Mouse (Mus musculus) bone marrow macrophage, adult 2 months (primary cell): ENCODE results near the gene Catsperz. TPM values are rescaled to one million over a fixed set of nuclear protein-coding genes. Genes with fewer than 3 reads are reported as not detected.

Experiments used
- H3K27ac ChIP-seq: 2 replicates; pipeline ENCODE4 v1.5.1; 2012; ENCODE audit warnings: low read depth, low read length; ENCODE audit not compliant: insufficient read depth
- H3K4me1 ChIP-seq: 2 replicates; pipeline ENCODE4 v1.6.1; 2012; ENCODE audit warnings: low read length; ENCODE audit not compliant: control insufficient read depth, insufficient read depth
- H3K4me3 ChIP-seq: 2 replicates; pipeline ENCODE4 v1.5.1; 2012; ENCODE audit warnings: mild to moderate bottlenecking, low read length, moderate library complexity; ENCODE audit not compliant: insufficient read depth
- CTCF ChIP-seq: IDR thresholded peaks from 2 replicates; pipeline ENCODE4 v1.5.1; 2012; ENCODE audit warnings: low read depth, mild to moderate bottlenecking, low read length, moderate library complexity
- POLR2A ChIP-seq: IDR thresholded peaks from 2 replicates; pipeline ENCODE4 v1.6.1; 2012; ENCODE audit warnings: mild to moderate bottlenecking, low read depth, low read length, borderline replicate concordance
- polyA plus RNA-seq: library from polyadenylated mRNA; stranded (reverse); fragments of >200 nt; gene quantifications from 2 replicates; pipeline ENCODE4 v1.2.4, GENCODE M21; 2012; ENCODE audit not compliant: missing spikeins, insufficient read depth, insufficient read length

The Catsperz gene
- polyA plus RNA-seq, 1 experiment, result not detected

- TF ChIP-seq CTCF (no peak), POLR2A (no peak)
- peaks cover 6% of the 10 kb centered on the region for H3K4me1 ChIP-seq
These were observed 8.7 kb downstream of the Catsperz start for GRCm38 (mm10) chr19:6916496-6916895.

GRCm38 (mm10) chr19:6915276-6915675, 9.9 kb downstream of the Catsperz start:
- TF ChIP-seq CTCF (no peak), POLR2A (no peak)
- H3K4me1 ChIP-seq, result peaks cover 5% of the 10 kb centered on the region
- H3K4me3 ChIP-seq, result no peak overlapping the region
- H3K27ac ChIP-seq, result no peak overlapping the region

More at GRCm38 (mm10) chr19:6916496-6916895, 8.7 kb downstream of the Catsperz start:
- Histone ChIP-seq H3K27ac (no peak overlapping the region), H3K4me3 (no peak overlapping the region)

- no peak for TF ChIP-seq CTCF
- TF ChIP-seq POLR2A, result no peak
- H3K4me3 ChIP-seq, result no peak overlapping the region
- H3K27ac ChIP-seq, result no peak overlapping the region
- no peaks in the 10 kb centered on the region for H3K4me1 ChIP-seq
These were observed 10.6 kb downstream of the Catsperz start for GRCm38 (mm10) chr19:6914540-6914939.

GRCm38 (mm10) chr19:6913991-6914390, 11.2 kb downstream of the Catsperz start:
- H3K4me3 ChIP-seq, result no peak overlapping the region
- TF ChIP-seq CTCF (no peak), POLR2A (no peak)
- no peak overlapping the region for H3K27ac ChIP-seq
- no peaks in the 10 kb centered on the region for H3K4me1 ChIP-seq

- H3K4me3 ChIP-seq, result no peak overlapping the region
- no peak for TF ChIP-seq CTCF
- no peak for TF ChIP-seq POLR2A
- no peak overlapping the region for H3K27ac ChIP-seq
- H3K4me1 ChIP-seq, result peaks cover under 1% of the 10 kb centered on the region
These were observed 12.1 kb downstream of the Catsperz start for GRCm38 (mm10) chr19:6913036-6913435.

- Histone ChIP-seq H3K4me3 (no peak overlapping the region), H3K4me1 (peaks cover 6% of the 10 kb centered on the region), H3K27ac (no peak overlapping the region)
- TF ChIP-seq CTCF (no peak), POLR2A (no peak)
These were observed 12.8 kb downstream of the Catsperz start for GRCm38 (mm10) chr19:6912205-6912970.

GRCm38 (mm10) chr19:6911101-6912074, 13.8 kb downstream of the Catsperz start:
- peak overlapping the region; percentile 39 for H3K27ac ChIP-seq
- no peak for TF ChIP-seq CTCF
- 0 out of 2 replicates have a peak, but pooled peaks have one; percentile 20 for TF ChIP-seq POLR2A
- H3K4me3 ChIP-seq, result peak overlapping the region; percentile 81
- peaks cover 13% of the 10 kb centered on the region for H3K4me1 ChIP-seq

GRCm38 (mm10) chr19:6910306-6910705, 14.9 kb downstream of the Catsperz start:
- peak overlapping the region; percentile 81 for H3K4me3 ChIP-seq
- H3K4me1 ChIP-seq, result peaks cover 13% of the 10 kb centered on the region
- peak overlapping the region; percentile 98 for H3K27ac ChIP-seq

- peaks cover 13% of the 10 kb centered on the region for H3K4me1 ChIP-seq
- TF ChIP-seq CTCF, result no peak
- TF ChIP-seq POLR2A, result no peak
- H3K27ac ChIP-seq, result peak within 1 kb of the TSS; percentile 98
- H3K4me3 ChIP-seq, result peak within 1 kb of the TSS; percentile 81
These were observed 15.5 kb downstream of the Catsperz start, which contains the start of the genes Trmt112 and Prdx5 for GRCm38 (mm10) chr19:6909507-6910289. TSS of gene Trmt112 (plus strand) at chr19:6909698. TSS of gene Prdx5 (minus strand) at chr19:6910106.
